Mouse (Mus musculus): ENCODE results near the gene Gm15737. TPM values are rescaled to one million over a fixed set of nuclear protein-coding genes. Genes with fewer than 3 reads are reported as not detected.

The Gm15737 gene
- polyA plus RNA-seq, 1 experiment from 2014 or later: not detected

DNA sequence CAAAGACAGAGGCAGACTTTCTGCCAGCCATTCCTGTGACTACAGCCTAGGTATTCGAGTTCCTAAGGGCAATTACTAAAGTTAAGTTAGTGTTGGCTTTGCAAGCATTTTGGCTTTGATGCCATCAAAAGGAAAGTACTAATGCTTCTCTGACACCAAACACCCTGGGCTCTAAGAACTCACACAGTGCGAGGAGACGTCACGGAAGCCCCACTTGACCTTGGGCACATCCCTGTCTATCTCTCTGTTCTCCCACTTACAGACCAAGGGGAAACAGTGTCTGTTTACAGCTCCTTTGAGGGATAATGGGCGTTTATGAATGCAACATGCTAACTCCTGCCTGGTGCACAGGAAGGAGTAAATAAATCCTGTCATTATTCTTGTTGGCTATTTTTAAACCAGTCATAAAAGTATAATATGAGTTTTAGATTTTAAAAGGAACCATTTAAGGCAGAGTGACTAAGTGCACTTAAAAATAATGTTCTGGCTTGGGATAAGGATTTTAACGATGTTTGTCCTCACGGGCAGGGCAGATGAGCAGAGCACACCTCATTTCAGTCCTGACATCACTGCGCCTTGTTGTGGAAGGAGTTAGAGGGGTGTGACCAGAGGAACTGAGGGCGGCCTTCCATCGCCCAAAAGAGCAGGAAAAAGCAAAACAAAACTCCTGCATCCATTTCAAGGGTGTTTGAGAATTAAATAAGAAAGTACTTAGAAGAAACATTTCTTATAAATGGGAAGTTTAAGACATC lies 52.0 kb downstream of the Gm15737 start:
- Histone ChIP-seq H3K4me1 (ENCODE audit: control insufficient read depth, insufficient read depth, low read length) (no peaks in the 10 kb centered on the region), H3K9ac (ENCODE audit: low read length) (no peak overlapping the region), H3K9me3 (ENCODE audit: control insufficient read depth, low read length) (no peaks in the 10 kb centered on the region), H3K27ac (ENCODE audit: low read depth, low read length) (no peak overlapping the region), H3K36me3 (ENCODE audit: control insufficient read depth, insufficient read depth, low read length) (no peaks in the 10 kb centered on the region), H3K27me3 (ENCODE audit: control insufficient read depth, insufficient read depth, low read length) (no peaks in the 10 kb centered on the region), H3K4me2 (no peak overlapping the region), H3K4me3 (ENCODE audit: low read depth, low read length) (no peak overlapping the region)
- DNase-seq (ENCODE audit: low spot score, missing footprints): peak; percentile 23
- no peak for ATAC-seq (ENCODE audit: low FRiP score)
- 74% methylated on average over 10 of the region's 10 CpGs for WGBS

- WGBS: 67% methylated on average over 4 of the region's 4 CpGs
- DNase-seq (ENCODE audit: low spot score, missing footprints): peak; percentile 59
These were observed 52.7 kb downstream of the Gm15737 start for GRCm38 (mm10) chr6:92921843-92922242.

DNA sequence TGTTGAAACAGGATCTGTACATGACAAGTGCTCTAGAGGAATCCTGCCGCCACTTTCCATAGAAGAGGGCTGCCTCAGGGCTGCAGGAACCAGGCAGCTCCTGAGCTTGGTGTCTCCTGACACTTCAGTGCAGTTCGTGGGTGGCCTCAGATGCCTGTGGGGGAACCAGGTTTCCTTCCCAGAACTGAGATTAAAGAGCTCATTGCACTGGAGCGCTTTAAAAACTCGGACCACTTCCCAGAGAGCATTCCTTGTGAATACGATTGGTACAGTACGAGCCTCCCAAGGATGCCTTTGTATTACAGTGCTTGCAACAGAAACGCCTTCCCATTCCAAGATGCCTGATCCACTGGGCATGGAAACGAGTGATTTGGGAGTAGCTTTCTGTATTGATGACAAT lies 55.4 kb downstream of the Gm15737 start:
- Histone ChIP-seq H3K4me2 (no peak overlapping the region), H3K27ac (ENCODE audit: low read depth, low read length) (no peak overlapping the region), H3K9me3 (ENCODE audit: control insufficient read depth, low read length) (no peaks in the 10 kb centered on the region), H3K9ac (ENCODE audit: low read length) (no peak overlapping the region), H3K27me3 (ENCODE audit: control insufficient read depth, insufficient read depth, low read length) (no peaks in the 10 kb centered on the region), H3K36me3 (ENCODE audit: control insufficient read depth, insufficient read depth, low read length) (no peaks in the 10 kb centered on the region), H3K4me1 (ENCODE audit: control insufficient read depth, insufficient read depth, low read length) (no peaks in the 10 kb centered on the region), H3K4me3 (ENCODE audit: low read depth, low read length) (no peak overlapping the region)
- ATAC-seq (ENCODE audit: low FRiP score) (no peak), DNase-seq (ENCODE audit: low spot score, missing footprints) (peak; percentile 70)
- WGBS: 72% methylated on average over 8 of the region's 8 CpGs

More at GRCm38 (mm10) chr6:92921843-92922242, 52.7 kb downstream of the Gm15737 start:
- H3K9me3 ChIP-seq (ENCODE audit: control insufficient read depth, low read length): no peaks in the 10 kb centered on the region
- no peak overlapping the region for H3K4me2 ChIP-seq
- H3K4me3 ChIP-seq (ENCODE audit: low read depth, low read length): no peak overlapping the region
- H3K27me3 ChIP-seq (ENCODE audit: control insufficient read depth, insufficient read depth, low read length): no peaks in the 10 kb centered on the region
- no peak overlapping the region for H3K9ac ChIP-seq (ENCODE audit: low read length)
- no peak overlapping the region for H3K27ac ChIP-seq (ENCODE audit: low read depth, low read length)
- no peak for ATAC-seq (ENCODE audit: low FRiP score)
- no peaks in the 10 kb centered on the region for H3K4me1 ChIP-seq (ENCODE audit: control insufficient read depth, insufficient read depth, low read length)
- no peaks in the 10 kb centered on the region for H3K36me3 ChIP-seq (ENCODE audit: control insufficient read depth, insufficient read depth, low read length)

GRCm38 (mm10) chr6:92928261-92928660 lies 59.1 kb downstream of the Gm15737 start:
- ATAC-seq (ENCODE audit: low FRiP score) (no peak), DNase-seq (ENCODE audit: low spot score, missing footprints) (peak; percentile 66)
- no peaks in the 10 kb centered on the region for H3K36me3 ChIP-seq (ENCODE audit: control insufficient read depth, insufficient read depth, low read length)
- H3K4me2 ChIP-seq: no peak overlapping the region
- H3K27me3 ChIP-seq (ENCODE audit: control insufficient read depth, insufficient read depth, low read length): no peaks in the 10 kb centered on the region
- no peaks in the 10 kb centered on the region for H3K9me3 ChIP-seq (ENCODE audit: control insufficient read depth, low read length)
- no peak overlapping the region for H3K4me3 ChIP-seq (ENCODE audit: low read depth, low read length)
- no peak overlapping the region for H3K9ac ChIP-seq (ENCODE audit: low read length)
- 95% methylated on average over 5 of the region's 5 CpGs for WGBS
- H3K27ac ChIP-seq (ENCODE audit: low read depth, low read length): no peak overlapping the region
- H3K4me1 ChIP-seq (ENCODE audit: control insufficient read depth, insufficient read depth, low read length): no peaks in the 10 kb centered on the region

Other genes starting within 250 kb of the Gm15737 start
- gene Prickle2, start 163.2 kb upstream of the Gm15737 start, polyA plus RNA-seq (2014; fragmentation: Nextera tagmentation; extraction: Ambion mirVana): 6.8 and 7.7 TPM in 2 replicates
- gene A730049H05Rik, start 52.9 kb upstream of the Gm15737 start, polyA plus RNA-seq (2014; fragmentation: Nextera tagmentation; extraction: Ambion mirVana): 0.12 and 0.43 TPM in 2 replicates
- 1.1 TPM in 2 replicates for gene Adamts9, start 74.1 kb downstream of the Gm15737 start, polyA plus RNA-seq (2014; fragmentation: Nextera tagmentation; extraction: Ambion mirVana)

Measured in midbrain, embryonic 11.5 days (tissue).